31 mouse cellular contexts compared by ENCODE assay signal in the genomic region with DNA sequence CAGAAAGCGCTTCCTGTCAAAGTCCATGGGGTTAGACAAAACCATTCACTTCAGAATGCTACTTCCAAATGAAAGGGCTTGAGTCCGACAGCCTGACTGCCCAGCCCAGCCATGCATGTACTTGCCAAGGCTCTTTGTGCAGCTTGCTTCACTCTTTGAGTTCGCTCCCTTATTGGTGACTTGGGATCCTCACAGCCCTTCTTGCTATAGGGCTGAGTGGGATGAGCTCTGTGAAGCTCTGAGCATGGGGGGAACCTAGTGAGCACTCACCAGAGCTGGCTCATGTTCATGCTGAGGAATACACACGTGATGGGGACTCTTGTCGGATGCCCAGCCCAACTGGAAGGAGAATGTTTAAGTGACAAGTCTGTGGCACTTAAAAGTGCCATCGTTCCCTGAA.
DNase-seq lines count a peak whose midpoint lies in the region; ATAC-seq lines count a peak whose summit lies in the region.
"Had no signal": no experiment of that assay in that cellular context is flagged by ENCODE, and none has a peak within 500 bp of the region (broad histone marks: within the 10 kb centered on the region; RNA-seq: fewer than 3 reads in every experiment).

No protein-coding gene starts in this region.

- no peak overlapping the region for H3K4me3 ChIP-seq in hindbrain, embryonic 16.5 days (ENCODE audit: low read length)
- H3K4me3 ChIP-seq in hindbrain, embryonic 10.5 days: no peak overlapping the region
- H3K4me3 ChIP-seq in midbrain, embryonic 11.5 days (ENCODE audit: low read depth, low read length): no peak overlapping the region
- no peak overlapping the region for H3K4me3 ChIP-seq in midbrain, embryonic 13.5 days (replicated peaks)
- H3K4me3 ChIP-seq: embryonic facial prominence, embryonic 10.5 days; embryonic facial prominence, embryonic 13.5 days; erythroblast, embryonic 14.5 days; forebrain, embryonic 10.5 days; forebrain, embryonic 13.5 days; heart, embryonic 15.5 days had no signal

- no peak overlapping the region for H3K4me2 ChIP-seq in hindbrain, embryonic 16.5 days (ENCODE audit: low read length)
- H3K4me2 ChIP-seq in midbrain, embryonic 11.5 days: no peak overlapping the region
- H3K4me2 ChIP-seq in midbrain, embryonic 13.5 days (replicated peaks): no peak overlapping the region
- H3K4me2 ChIP-seq: embryonic facial prominence, embryonic 13.5 days; forebrain, embryonic 13.5 days; heart, embryonic 11.5 days; heart, embryonic 15.5 days; hindbrain, embryonic 14.5 days had no signal

- H3K36me3 ChIP-seq in hindbrain, embryonic 16.5 days (ENCODE audit: control insufficient read depth, insufficient read depth, low read length): no peaks in the 10 kb centered on the region
- no peaks in the 10 kb centered on the region for H3K36me3 ChIP-seq in hindbrain, embryonic 10.5 days
- no peaks in the 10 kb centered on the region for H3K36me3 ChIP-seq in midbrain, embryonic 11.5 days (ENCODE audit: control insufficient read depth, insufficient read depth, low read length)
- H3K36me3 ChIP-seq in midbrain, embryonic 13.5 days: no peaks in the 10 kb centered on the region
- H3K36me3 ChIP-seq: embryonic facial prominence, embryonic 10.5 days; embryonic facial prominence, embryonic 13.5 days; forebrain, embryonic 10.5 days; G1E; heart, embryonic 15.5 days had no signal

- H3K9me3 ChIP-seq in hindbrain, embryonic 16.5 days (ENCODE audit: control insufficient read depth, low read length): no peaks in the 10 kb centered on the region
- H3K9me3 ChIP-seq in hindbrain, embryonic 10.5 days: no peaks in the 10 kb centered on the region
- H3K9me3 ChIP-seq in midbrain, embryonic 11.5 days (ENCODE audit: control insufficient read depth, low read length): no peaks in the 10 kb centered on the region
- H3K9me3 ChIP-seq in midbrain, embryonic 13.5 days: no peaks in the 10 kb centered on the region
- H3K9me3 ChIP-seq: embryonic facial prominence, embryonic 10.5 days; embryonic facial prominence, embryonic 13.5 days; forebrain, embryonic 10.5 days; forebrain, embryonic 13.5 days; G1E; heart, embryonic 15.5 days had no signal

- H3K4me1 ChIP-seq in hindbrain, embryonic 16.5 days (ENCODE audit: control insufficient read depth, insufficient read depth, low read depth, low read length): no peaks in the 10 kb centered on the region
- no peaks in the 10 kb centered on the region for H3K4me1 ChIP-seq in hindbrain, embryonic 10.5 days (replicated peaks)
- no peaks in the 10 kb centered on the region for H3K4me1 ChIP-seq in midbrain, embryonic 11.5 days (ENCODE audit: control insufficient read depth, insufficient read depth, low read length)
- no peaks in the 10 kb centered on the region for H3K4me1 ChIP-seq in midbrain, embryonic 13.5 days (replicated peaks)
- H3K4me1 ChIP-seq: embryonic facial prominence, embryonic 10.5 days; embryonic facial prominence, embryonic 13.5 days; forebrain, embryonic 13.5 days; heart, embryonic 15.5 days had no signal

- no peak overlapping the region for H3K27ac ChIP-seq in hindbrain, embryonic 16.5 days (ENCODE audit: low read depth, low read length)
- H3K27ac ChIP-seq in hindbrain, embryonic 10.5 days: no peak overlapping the region
- no peak overlapping the region for H3K27ac ChIP-seq in midbrain, embryonic 11.5 days (ENCODE audit: low read depth, low read length)
- no peak overlapping the region for H3K27ac ChIP-seq in midbrain, embryonic 13.5 days
- H3K27ac ChIP-seq: embryonic facial prominence, embryonic 10.5 days; embryonic facial prominence, embryonic 13.5 days; forebrain, embryonic 10.5 days; forebrain, embryonic 13.5 days; heart, embryonic 15.5 days; hindbrain, embryonic 14.5 days had no signal

- H3K9ac ChIP-seq in hindbrain, embryonic 16.5 days (ENCODE audit: low read depth, low read length): no peak overlapping the region
- no peak overlapping the region for H3K9ac ChIP-seq in midbrain, embryonic 11.5 days (ENCODE audit: low read length)
- H3K9ac ChIP-seq in midbrain, embryonic 13.5 days (replicated peaks): no peak overlapping the region
- H3K9ac ChIP-seq: embryonic facial prominence, embryonic 13.5 days; forebrain, embryonic 13.5 days; heart, embryonic 15.5 days; hindbrain, embryonic 14.5 days had no signal

- H3K27me3 ChIP-seq in hindbrain, embryonic 16.5 days (replicated peaks; ENCODE audit: control insufficient read depth, insufficient read depth, low read length): no peaks in the 10 kb centered on the region
- H3K27me3 ChIP-seq in hindbrain, embryonic 10.5 days (ENCODE audit: insufficient read depth, poor library complexity, severe bottlenecking): no peaks in the 10 kb centered on the region
- H3K27me3 ChIP-seq in midbrain, embryonic 11.5 days (ENCODE audit: control insufficient read depth, insufficient read depth, low read length): no peaks in the 10 kb centered on the region
- H3K27me3 ChIP-seq in midbrain, embryonic 13.5 days: no peaks in the 10 kb centered on the region
- H3K27me3 ChIP-seq: CH12.LX; embryonic facial prominence, embryonic 13.5 days; forebrain, embryonic 13.5 days; heart, embryonic 15.5 days; Patski had no signal

- 67% methylated on average over 6 of the region's 6 CpGs for WGBS in hindbrain, embryonic 16.5 days
- 74% methylated on average over 6 of the region's 6 CpGs for WGBS in hindbrain, embryonic 10.5 days
- WGBS in midbrain, embryonic 11.5 days: 71% methylated on average over 6 of the region's 6 CpGs
- WGBS in midbrain, embryonic 13.5 days: 72% methylated on average over 6 of the region's 6 CpGs

- 0 out of 2 replicates have a peak, but pooled peaks have one; percentile 22 for ATAC-seq in hindbrain, embryonic 16.5 days
- no peak for ATAC-seq in midbrain, embryonic 11.5 days (ENCODE audit: low FRiP score)
- no peak for ATAC-seq in midbrain, embryonic 13.5 days
- ATAC-seq: forebrain, embryonic 13.5 days; forebrain, embryonic 16.5 days; Patski had no signal

- DNase-seq in hindbrain, embryonic 10.5 days (ENCODE audit: low spot score): no peak
- peak; percentile 70 for DNase-seq in midbrain, embryonic 11.5 days (ENCODE audit: low spot score, missing footprints)
- DNase-seq in retina, embryonic 14.5 days (ENCODE audit: low spot score): peak; percentile 49
- no peak for DNase-seq in cerebellum, adult 11-12 months
- DNase-seq in kidney, postnatal 25 days: no peak
- DNase-seq: adrenal gland, postnatal 10 days; adrenal gland, postnatal 36 days; B cell, adult 2 months; cerebellum, adult 11 months; cerebellum, adult 8-10 months; cerebellum, postnatal 10 days; cerebellum, postnatal 36 days; embryo, embryonic 11 days; gastrocnemius, postnatal 10 days; gastrocnemius, postnatal 36 days; heart, postnatal 10 days; heart, postnatal 36 days had no signal

Comparison
In these comparisons a context has a peak if more than half of its experiments do, and no peak if none do; other contexts are left out.
1. DNase-seq: peak in midbrain, embryonic 11.5 days (single experiment) and retina, embryonic 14.5 days (single experiment); none in hindbrain, embryonic 10.5 days (single experiment), cerebellum, adult 11-12 months (single experiment) and kidney, postnatal 25 days (0 of 2).